Mouse (Mus musculus) liver, adult 2 months (tissue): ENCODE data around the gene Arpin.

Source experiments
- CTCF ChIP-seq: fragments of 200-500 bp; IDR thresholded peaks from 2 replicates; pipeline ENCODE4 v1.5.1; 2011; ENCODE audit warnings: low read depth, low read length, control low read depth
- POLR2A ChIP-seq: fragments of 200-500 bp; IDR thresholded peaks from 2 replicates; pipeline ENCODE4 v1.6.1; 2011; ENCODE audit warnings: low read length, control low read depth; ENCODE audit not compliant: insufficient read depth; ENCODE audit errors: extremely low read depth

GRCm38 (mm10) chr7:79906914-79907313 is 28.2 kb downstream of the Arpin start:
- no peak for TF ChIP-seq CTCF
- TF ChIP-seq POLR2A: no peak
